Mouse (Mus musculus) heart, adult 2 months (tissue): ENCODE data around the gene P2rx5.

Experiments used
- CTCF ChIP-seq: fragments of 200-600 bp; IDR thresholded peaks from 2 replicates; pipeline ENCODE4 v1.8.1; 2022; ENCODE audit warnings: antibody characterized with exemption, mild to moderate bottlenecking, moderate library complexity
- EP300 ChIP-seq: fragments of 200-500 bp; IDR thresholded peaks from 2 replicates; pipeline ENCODE4 v1.6.1; 2011; ENCODE audit warnings: low read depth, low read length, control low read depth; ENCODE audit not compliant: insufficient read depth
- POLR2A ChIP-seq: fragments of 200-500 bp; IDR thresholded peaks from 2 replicates; pipeline ENCODE4 v1.6.1; 2011; ENCODE audit warnings: mild to moderate bottlenecking, low read depth, low read length, control low read depth; ENCODE audit not compliant: insufficient read depth

DNA sequence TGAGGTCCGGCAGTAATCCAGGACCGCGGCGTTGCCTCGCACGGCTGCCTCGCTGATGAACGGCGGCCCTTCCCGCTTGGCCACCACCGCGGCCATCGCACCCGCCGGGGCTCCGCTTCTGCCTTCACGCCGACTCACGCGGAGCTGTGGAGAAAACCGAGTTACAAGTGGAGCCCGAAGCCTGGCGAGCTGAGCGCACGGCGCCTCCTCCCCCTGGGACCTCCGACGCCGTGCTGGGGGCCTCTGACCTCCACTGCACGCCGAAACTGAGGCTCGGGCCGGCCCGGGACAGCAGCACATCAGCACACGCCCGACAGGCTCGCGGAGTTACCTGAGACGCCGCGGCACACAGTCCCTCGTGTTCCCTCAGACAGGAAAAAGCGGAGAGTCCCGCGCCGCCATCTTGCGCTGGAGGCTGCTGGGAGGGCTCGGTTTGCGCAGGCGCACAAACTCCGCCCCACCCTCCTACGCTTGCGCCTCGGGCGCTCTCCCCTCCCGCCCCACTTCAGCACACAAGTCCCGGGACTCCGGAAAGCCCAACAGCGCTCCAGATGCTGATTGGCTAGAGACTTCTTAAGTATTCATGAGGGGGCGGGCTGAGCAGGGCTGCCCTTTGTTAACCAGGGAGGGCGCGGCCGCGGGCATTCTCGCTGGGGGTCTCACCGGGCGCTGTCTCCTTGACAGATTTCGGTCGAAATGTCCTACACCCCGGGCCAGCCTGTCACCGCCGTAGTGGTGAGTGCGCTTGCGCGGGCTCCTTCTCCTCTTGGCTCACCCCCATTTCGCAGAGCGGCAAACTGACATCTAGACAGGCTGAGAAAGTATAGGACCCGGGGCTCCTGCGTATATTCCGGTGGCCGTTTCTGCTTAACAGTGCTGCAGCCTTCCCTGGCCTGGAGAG is 16.6 kb downstream of the P2rx5 start, which contains the start of the genes Emc6 and Tax1bp3:
- TF ChIP-seq CTCF (no peak), POLR2A (peak; percentile 74), EP300 (no peak)
